4 mouse cellular contexts compared by ENCODE assay signal in the genomic region with DNA sequence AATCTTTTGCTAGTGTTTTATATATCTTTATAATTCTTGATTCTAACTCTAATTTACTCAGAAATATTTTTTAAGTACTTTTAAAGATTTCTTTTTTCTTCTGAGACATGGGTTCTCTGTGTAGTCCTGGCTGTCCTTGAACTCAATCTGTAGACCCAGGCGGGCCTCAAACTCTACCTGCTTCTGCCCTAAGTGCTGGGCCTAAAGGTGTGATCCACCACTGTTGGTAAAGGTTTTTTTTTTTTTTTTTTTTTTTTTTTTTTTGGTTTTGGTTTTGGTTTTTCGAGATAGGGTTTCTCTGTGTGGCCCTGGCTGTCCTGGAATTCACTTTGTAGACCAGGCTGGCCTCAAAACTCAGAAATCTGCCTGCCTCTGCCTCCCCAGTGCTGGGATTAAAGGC. TPM values are rescaled to one million over a fixed set of nuclear protein-coding genes. Genes with fewer than 3 reads are reported as not detected.
DNase-seq lines count a peak whose midpoint lies in the region; ATAC-seq and TF ChIP-seq lines count a peak whose summit lies in the region.
"Not testable (repeated sequence)": the region's sequence is repeated elsewhere in the genome, so short reads cannot be mapped to it uniquely, and the experiment has no call there.

No protein-coding gene starts in this region.

- peaks cover 78% of the 10 kb centered on the region for H3K79me2 ChIP-seq in CH12.LX (replicated peaks; ENCODE audit: control insufficient read depth, extremely low read depth, insufficient read depth, poor library complexity, severe bottlenecking)
- peaks cover 20% of the 10 kb centered on the region for H3K79me2 ChIP-seq in MEL (ENCODE audit: control insufficient read depth, insufficient read depth, low read length, poor library complexity)

- TF ChIP-seq EP300 in CH12.LX (IDR thresholded peaks at IDR 0.05; ENCODE audit: low read length); MEL (IDR thresholded peaks at IDR 0.05; ENCODE audit: low read depth in 1 of 2, low read length in 2 of 2): not testable (repeated sequence)

- H3K9me3 ChIP-seq in CH12.LX (replicated peaks; ENCODE audit: low read length); ES-E14 (ENCODE audit: control insufficient read depth, insufficient read depth, low read depth, low read length); MEL (replicated peaks; ENCODE audit: insufficient read depth, low read length): not testable (repeated sequence)

- not testable (repeated sequence) for DNase-seq in CH12.LX (ENCODE audit: extremely low read depth); ES-E14 (ENCODE audit: low read depth, low spot score); MEL (ENCODE audit: low read depth, low spot score)

- not testable (repeated sequence) for TF ChIP-seq CTCF in CH12.LX (conservative IDR thresholded peaks at IDR 0.05 in 1 of 2, IDR thresholded peaks at IDR 0.05 in 1 of 2; ENCODE audit: low read depth in 2 of 2, low read length in 2 of 2); MEL (IDR thresholded peaks at IDR 0.05 in 2 of 3, conservative IDR thresholded peaks at IDR 0.05 in 1 of 3; ENCODE audit: control insufficient read depth in 1 of 3, insufficient read depth in 1 of 3, low read depth in 2 of 3, low read length in 3 of 3, poor library complexity in 1 of 3, severe bottlenecking in 1 of 3)

- dilution Hi-C loops in CH12.LX (cut with MboI; ENCODE audit: extremely low pct_ligation_motif_present, extremely low pct_unique_long_range_greater_than_20kb, low sequenced_read_pairs), result not testable (repeated sequence)

- not testable (repeated sequence) for TF ChIP-seq POLR2A in CH12.LX (IDR thresholded peaks at IDR 0.05; ENCODE audit: low read depth, low read length); MEL (IDR thresholded peaks at IDR 0.05; ENCODE audit: control insufficient read depth in 1 of 2, insufficient read depth in 1 of 2, low read depth in 1 of 2, low read length in 2 of 2, poor library complexity in 1 of 2)

- H3K36me3 ChIP-seq in CH12.LX (replicated peaks in 1 of 2; ENCODE audit: control insufficient read depth in 1 of 2, insufficient read depth in 1 of 2, low read length in 1 of 2) (peaks cover 3 to 32% of the 10 kb centered on the region in 2 experiments), MEL (ENCODE audit: control insufficient read depth in 1 of 2, insufficient read depth in 2 of 2, low read length in 2 of 2) (peaks cover 20 to 44% of the 10 kb centered on the region in 2 experiments)
- not testable (repeated sequence) for H3K36me3 ChIP-seq in ES-E14 (ENCODE audit: control insufficient read depth, insufficient read depth, low read length, poor library complexity, severe bottlenecking)

- in situ Hi-C loops in CH12.LX (cut with MboI; ENCODE audit: low pct_ligation_motif_present, low pct_unique_long_range_greater_than_20kb, low sequenced_read_pairs); ES-E14 (cut with MboI; ENCODE audit: low sequenced_read_pairs in 2 of 2, unreplicated experiment in 2 of 2): not testable (repeated sequence)

- not testable (repeated sequence) for H3K4me3 ChIP-seq in CH12.LX (replicated peaks in 1 of 3; ENCODE audit: low read depth in 2 of 3, low read length in 2 of 3, poor library complexity in 1 of 3); ES-E14 (ENCODE audit: insufficient read depth in 1 of 2, low read depth in 1 of 2, low read length in 2 of 2, poor library complexity in 1 of 2, severe bottlenecking in 1 of 2); MEL (ENCODE audit: control insufficient read depth in 1 of 2, insufficient read depth in 1 of 2, low read depth in 2 of 2, low read length in 2 of 2)

- H3K4me1 ChIP-seq in CH12.LX (ENCODE audit: control insufficient read depth in 1 of 2, insufficient read depth in 2 of 2), result peaks cover 3 to 68% of the 10 kb centered on the region in 2 experiments
- H3K4me1 ChIP-seq in ES-E14 (ENCODE audit: control insufficient read depth in 2 of 2, insufficient read depth in 2 of 2, low read length in 2 of 2, poor library complexity in 1 of 2), result not testable (repeated sequence)
- peaks cover 6 to 23% of the 10 kb centered on the region in 2 experiments; a peak in 3 of 4 replicates for H3K4me1 ChIP-seq in MEL (ENCODE audit: control insufficient read depth in 1 of 2, insufficient read depth in 2 of 2, low read length in 2 of 2)

- H3K4me2 ChIP-seq in CH12.LX (ENCODE audit: insufficient read depth, low read depth, poor library complexity, severe bottlenecking), result peak overlapping the region; percentile 56; the same call in 1 of the 2 replicates

- H3K9ac ChIP-seq in CH12.LX (ENCODE audit: insufficient read depth, low read depth); ES-E14 (ENCODE audit: insufficient read depth, low read depth, low read length, poor library complexity, severe bottlenecking); MEL (ENCODE audit: control insufficient read depth, low read depth, low read length, poor library complexity, severe bottlenecking): not testable (repeated sequence)

- H3K27me3 ChIP-seq in CH12.LX (replicated peaks); MEL (ENCODE audit: control insufficient read depth in 1 of 2, insufficient read depth in 2 of 2, low read length in 2 of 2): not testable (repeated sequence)

- peak; percentile 39 for ATAC-seq in activated CD4-positive, CD25-positive, alpha-beta regulatory T cell, adult 4 months

- not testable (repeated sequence) for H3K27ac ChIP-seq in CH12.LX (ENCODE audit: insufficient read depth, low read depth); ES-E14 (ENCODE audit: insufficient read depth, low read depth, low read length, poor library complexity, severe bottlenecking); MEL (ENCODE audit: control insufficient read depth, low read depth, low read length)

- TF ChIP-seq RAD21 in CH12.LX (IDR thresholded peaks at IDR 0.05; ENCODE audit: low read depth, low read length); MEL (IDR thresholded peaks at IDR 0.05; ENCODE audit: low read depth, low read length): not testable (repeated sequence)

TF ChIP-seq in CH12.LX, 34 proteins besides CTCF, POLR2A, EP300 and RAD21:
- TF ChIP-seq ZNF384 (IDR thresholded peaks at IDR 0.05; ENCODE audit: low read depth, low read length), result peak; percentile 88

TF ChIP-seq in ES-E14, 5 proteins besides CTCF, POLR2A, EP300 and RAD21:
- peak; percentile 65 for TF ChIP-seq ZNF384 (IDR thresholded peaks at IDR 0.05; ENCODE audit: low read depth, low read length)

TF ChIP-seq in MEL, 35 proteins besides CTCF, POLR2A, EP300 and RAD21:
- peak; percentile 14; the same call in 1 of the 2 replicates for TF ChIP-seq ZNF384 (IDR thresholded peaks at IDR 0.05; ENCODE audit: low read depth, low read length)

RNA-seq across cellular contexts. Expression of a gene that starts 19.3 kb away (rescaled TPM):
- total RNA-seq in CH12.LX (2012; rRNA removed), result 91.3 and 150 TPM in 2 replicates
- 89.8 and 91.4 TPM in 2 replicates for total RNA-seq in CH12.LX (2014; rRNA removed)
- polyA plus RNA-seq in CH12.LX (2012; ENCODE audit: insufficient read length, low read depth), result 299 and 312 TPM in 2 replicates
- total RNA-seq in ES-E14 (2012; rRNA removed), result 39.3 and 52.7 TPM in 2 replicates
- total RNA-seq in MEL (2012; rRNA removed), result 33.5 and 36.5 TPM in 2 replicates
- polyA plus RNA-seq in MEL (2012; ENCODE audit: insufficient read depth in 1 of 2, insufficient read length in 2 of 2, low read depth in 1 of 2, low replicate concordance in 2 of 2, missing spikeins in 1 of 2), result 100 to 1,000 TPM in 1 of 2 experiments, 10 to 100 TPM in 1; 73.3 to 123 TPM
- polyA plus RNA-seq in activated CD4-positive, CD25-positive, alpha-beta regulatory T cell, adult 4 months (2017; shearing (Covaris generic)), result 10 to 100 TPM; 74.7 to 77.4 TPM
